Mouse (Mus musculus) heart, postnatal 0 days (tissue): ENCODE data around the gene Pdlim1. TPM values are rescaled to one million over a fixed set of nuclear protein-coding genes. Genes with fewer than 3 reads are reported as not detected.

Experiments used
- ATAC-seq: fragments of 200-750 bp; cut with Nextera tagmentation; 2 replicates; pipeline ENCODE4 v1.8.0; 2017; ENCODE audit warnings: low read depth, moderate number of reproducible peaks, moderate library complexity; ENCODE audit not compliant: insufficient read depth
- DNase-seq: peaks from one replicate; pipeline ENCODE4 v3.0.0-alpha.2; 2016; ENCODE audit warnings: low spot score
- H3K27ac ChIP-seq: fragments of 300-500 bp; sonication (generic); 2 replicates; pipeline ENCODE4 v1.5.1; 2014; ENCODE audit warnings: low read depth, mild to moderate bottlenecking
- H3K27me3 ChIP-seq: fragments of 300-500 bp; sonication (generic); 2 replicates; pipeline ENCODE4 v1.6.1; 2014; ENCODE audit warnings: low read length, mixed read lengths; ENCODE audit not compliant: control insufficient read depth, insufficient read depth
- H3K36me3 ChIP-seq: fragments of 300-500 bp; sonication (generic); replicated peaks from 2 replicates; pipeline ENCODE4 v1.6.1; 2014; ENCODE audit warnings: low read length, mixed read lengths; ENCODE audit not compliant: control insufficient read depth, insufficient read depth
- H3K4me1 ChIP-seq: fragments of 300-500 bp; sonication (generic); 2 replicates; pipeline ENCODE4 v1.6.1; 2014; ENCODE audit warnings: antibody characterized with exemption; ENCODE audit not compliant: control insufficient read depth, insufficient read depth
- H3K4me2 ChIP-seq: fragments of 300-500 bp; sonication (generic); 2 replicates; pipeline ENCODE4 v1.6.1; 2014; ENCODE audit warnings: low read depth, mild to moderate bottlenecking, low read length, moderate library complexity
- H3K4me3 ChIP-seq: fragments of 300-500 bp; sonication (generic); 2 replicates; pipeline ENCODE4 v1.5.1; 2014; ENCODE audit warnings: low read depth, low read length
- H3K9ac ChIP-seq: fragments of 300-500 bp; sonication (generic); replicated peaks from 2 replicates; pipeline ENCODE4 v1.6.1; 2014; ENCODE audit warnings: low read depth, low read length, mixed read lengths
- H3K9me3 ChIP-seq: fragments of 300-500 bp; sonication (generic); replicated peaks from 2 replicates; pipeline ENCODE4 v1.6.1; 2016; ENCODE audit warnings: low read length; ENCODE audit not compliant: control insufficient read depth
- CTCF ChIP-seq: IDR thresholded peaks from 2 replicates; pipeline ENCODE4 v1.5.1; 2016; ENCODE audit warnings: antibody characterized with exemption, control low read depth, low read depth
- EP300 ChIP-seq: IDR thresholded peaks from 2 replicates; pipeline ENCODE4 v1.6.1; 2016; ENCODE audit warnings: antibody characterized with exemption, low read depth
- WGBS: fragments of 180-500 bp; shearing (Covaris S2); extraction: QIAGEN DNeasy Blood & Tissue Kit; methylation state at CpG from one replicate; pipeline ENCODE4 v1.1.7; 2014; 5-methylcytosine and 5-hydroxymethylcytosine counted together
- polyA plus RNA-seq: library from polyadenylated mRNA; unstranded; fragments of >200 nt; fragmentation: Nextera tagmentation; extraction: Ambion mirVana; gene quantifications from 2 replicates; pipeline ENCODE4 v1.2.1, GENCODE M21; 2015
- total RNA-seq: library from RNA; depleted of rRNA; stranded (reverse); fragments of >200 nt; gene quantifications from 2 replicates; pipeline ENCODE4 v1.2.3, GENCODE M21; 2014; ENCODE audit warnings: low replicate concordance

Gene Pdlim1
- total and polyA plus RNA-seq, 2 experiments from 2014 or later = 117 to 230 TPM

- DNase-seq (no peak), ATAC-seq (no peak)
- Histone ChIP-seq H3K9me3 (no peaks in the 10 kb centered on the region), H3K4me2 (no peak overlapping the region), H3K36me3 (peaks cover 23% of the 10 kb centered on the region), H3K27me3 (no peaks in the 10 kb centered on the region), H3K4me3 (no peak overlapping the region), H3K9ac (no peak overlapping the region), H3K27ac (no peak overlapping the region), H3K4me1 (peaks cover 34% of the 10 kb centered on the region)
- TF ChIP-seq CTCF (no peak), EP300 (no peak)
- WGBS = 85% methylated on average over 3 of the region's 3 CpGs
Measured at GRCm38 (mm10) chr19:40254741-40255140, 16.9 kb downstream of the Pdlim1 start.

GRCm38 (mm10) chr19:40253768-40254167 is 17.9 kb downstream of the Pdlim1 start:
- Histone ChIP-seq H3K9me3 (no peaks in the 10 kb centered on the region), H3K4me2 (peak overlapping the region; percentile 33), H3K27ac (peak overlapping the region; percentile 64), H3K27me3 (no peaks in the 10 kb centered on the region), H3K9ac (peak overlapping the region; percentile 31; the same call in 1 of the 2 replicates), H3K4me1 (peaks cover 41% of the 10 kb centered on the region), H3K4me3 (no peak overlapping the region), H3K36me3 (peaks cover 20% of the 10 kb centered on the region)
- ATAC-seq (peak; percentile 55), DNase-seq (peak; percentile 75)
- WGBS = 24% methylated on average over 13 of the region's 13 CpGs
- TF ChIP-seq EP300 = no peak
- TF ChIP-seq CTCF = no peak

GRCm38 (mm10) chr19:40251115-40251514 is 20.5 kb downstream of the Pdlim1 start:
- H3K27me3 ChIP-seq = no peaks in the 10 kb centered on the region
- H3K9me3 ChIP-seq = no peaks in the 10 kb centered on the region
- H3K4me3 ChIP-seq = no peak overlapping the region
- WGBS = 87% methylated on average over 4 of the region's 4 CpGs
- H3K9ac ChIP-seq = no peak overlapping the region
- H3K27ac ChIP-seq = no peak overlapping the region
- H3K4me1 ChIP-seq = peaks cover 30% of the 10 kb centered on the region; the same call in 1 of the 2 replicates
- no peak for ATAC-seq
- peaks cover 30% of the 10 kb centered on the region for H3K36me3 ChIP-seq
- no peak overlapping the region for H3K4me2 ChIP-seq
- TF ChIP-seq EP300 (no peak), CTCF (no peak)
- DNase-seq = no peak

GRCm38 (mm10) chr19:40249352-40249751 is 22.3 kb downstream of the Pdlim1 start:
- Histone ChIP-seq H3K27ac (peak overlapping the region; percentile 79), H3K9ac (no peak overlapping the region), H3K9me3 (no peaks in the 10 kb centered on the region), H3K4me3 (no peak overlapping the region), H3K4me1 (peaks cover 15% of the 10 kb centered on the region; the same call in 1 of the 2 replicates), H3K4me2 (peak overlapping the region; percentile 22; the same call in 1 of the 2 replicates), H3K27me3 (no peaks in the 10 kb centered on the region), H3K36me3 (peaks cover 32% of the 10 kb centered on the region)
- 9% methylated on average over 11 of the region's 11 CpGs for WGBS
- TF ChIP-seq EP300 = no peak
- TF ChIP-seq CTCF = no peak
- DNase-seq = peak; percentile 54
- peak; percentile 22; the same call in 1 of the 2 replicates for ATAC-seq

- no peak for ATAC-seq
Measured at GRCm38 (mm10) chr19:40248476-40248875, 23.2 kb downstream of the Pdlim1 start.

GRCm38 (mm10) chr19:40247268-40247666 is 24.4 kb downstream of the Pdlim1 start:
- Histone ChIP-seq H3K9ac (no peak overlapping the region), H3K36me3 (peaks cover 43% of the 10 kb centered on the region), H3K27me3 (no peaks in the 10 kb centered on the region), H3K4me1 (peaks cover 20% of the 10 kb centered on the region; the same call in 1 of the 2 replicates), H3K4me3 (no peak overlapping the region), H3K27ac (0 out of 2 replicates have a peak overlapping the region, but pooled peaks have one; percentile 55), H3K4me2 (no peak overlapping the region), H3K9me3 (no peaks in the 10 kb centered on the region)
- ATAC-seq (peak; percentile 53; the same call in 1 of the 2 replicates), DNase-seq (peak; percentile 68)
- no peak; the same call in 1 of the 2 replicates for TF ChIP-seq EP300
- no peak for TF ChIP-seq CTCF
- WGBS = 43% methylated on average over 5 of the region's 5 CpGs

More at GRCm38 (mm10) chr19:40248476-40248875, 23.2 kb downstream of the Pdlim1 start:
- Histone ChIP-seq H3K36me3 (peaks cover 32% of the 10 kb centered on the region), H3K4me2 (no peak overlapping the region), H3K4me3 (no peak overlapping the region), H3K27ac (no peak overlapping the region), H3K4me1 (peaks cover 20% of the 10 kb centered on the region; the same call in 1 of the 2 replicates), H3K9me3 (no peaks in the 10 kb centered on the region), H3K9ac (no peak overlapping the region), H3K27me3 (no peaks in the 10 kb centered on the region)
- no peak for TF ChIP-seq EP300
- no peak for TF ChIP-seq CTCF
- WGBS = 94% methylated on average over 5 of the region's 5 CpGs
- no peak for DNase-seq
